Mouse (Mus musculus): ENCODE measurements at regions not wholly inside any gene's neighbourhood (a gene's known extent, or its start where the extent isn't known, plus 50 kb on each side); places are given as distances from the start of the nearest gene placed in this dataset.

GRCm38 (mm10) chr4:4708261-4708660 is 84.9 kb downstream of the Impad1 start:
- H3K36me3 ChIP-seq = no peaks in the 10 kb centered on the region
- H3K27ac ChIP-seq = no peak overlapping the region
- no peaks in the 10 kb centered on the region for H3K9me3 ChIP-seq
- no peak overlapping the region for H3K9ac ChIP-seq
- no peak for ATAC-seq (ENCODE audit: insufficient number of reproducible peaks, low FRiP score, low TSS enrichment, low read depth)
- no peak overlapping the region for H3K4me3 ChIP-seq
- 20% methylated on average over 3 of the region's 3 CpGs for WGBS
- no peak overlapping the region for H3K4me2 ChIP-seq
- 0 out of 2 replicates have a peak, but pooled peaks cover 2% of the 10 kb centered on the region for H3K4me1 ChIP-seq
- H3K27me3 ChIP-seq = no peaks in the 10 kb centered on the region

- Histone ChIP-seq H3K4me1 (no peaks in the 10 kb centered on the region), H3K9ac (no peak overlapping the region), H3K9me3 (no peaks in the 10 kb centered on the region), H3K4me3 (no peak overlapping the region), H3K27ac (no peak overlapping the region), H3K27me3 (no peaks in the 10 kb centered on the region), H3K36me3 (no peaks in the 10 kb centered on the region), H3K4me2 (no peak overlapping the region)
- WGBS = 86% methylated on average over 2 of the region's 2 CpGs
- ATAC-seq (ENCODE audit: insufficient number of reproducible peaks, low FRiP score, low TSS enrichment, low read depth) = no peak
These were observed 94.1 kb downstream of the Impad1 start for GRCm38 (mm10) chr4:4699102-4699501.

GRCm38 (mm10) chr4:4695413-4695812 is 97.7 kb downstream of the Impad1 start:
- H3K4me1 ChIP-seq = no peaks in the 10 kb centered on the region
- no peak overlapping the region for H3K4me2 ChIP-seq
- no peaks in the 10 kb centered on the region for H3K9me3 ChIP-seq
- WGBS = 81% methylated on average over 1 of the region's 1 CpGs
- H3K36me3 ChIP-seq = no peaks in the 10 kb centered on the region
- H3K9ac ChIP-seq = no peak overlapping the region
- no peak overlapping the region for H3K27ac ChIP-seq
- no peak for ATAC-seq (ENCODE audit: insufficient number of reproducible peaks, low FRiP score, low TSS enrichment, low read depth)
- H3K27me3 ChIP-seq = no peaks in the 10 kb centered on the region
- no peak overlapping the region for H3K4me3 ChIP-seq

GRCm38 (mm10) chr4:4686920-4687319 is 106.2 kb downstream of the Impad1 start:
- Histone ChIP-seq H3K4me3 (no peak overlapping the region), H3K9me3 (no peaks in the 10 kb centered on the region), H3K36me3 (no peaks in the 10 kb centered on the region), H3K27me3 (no peaks in the 10 kb centered on the region), H3K4me2 (no peak overlapping the region), H3K9ac (no peak overlapping the region), H3K27ac (no peak overlapping the region), H3K4me1 (no peaks in the 10 kb centered on the region)
- no peak for ATAC-seq (ENCODE audit: insufficient number of reproducible peaks, low FRiP score, low TSS enrichment, low read depth)
- 12% methylated on average over 4 of the region's 4 CpGs for WGBS

- no peak for ATAC-seq (ENCODE audit: insufficient number of reproducible peaks, low FRiP score, low TSS enrichment, low read depth)
- H3K27ac ChIP-seq = no peak overlapping the region
- no peak overlapping the region for H3K4me2 ChIP-seq
- no peaks in the 10 kb centered on the region for H3K36me3 ChIP-seq
- no peaks in the 10 kb centered on the region for H3K4me1 ChIP-seq
- no peaks in the 10 kb centered on the region for H3K27me3 ChIP-seq
- H3K9me3 ChIP-seq = no peaks in the 10 kb centered on the region
- no peak overlapping the region for H3K4me3 ChIP-seq
- H3K9ac ChIP-seq = no peak overlapping the region
These were observed 118.5 kb downstream of the Impad1 start for GRCm38 (mm10) chr4:4674607-4675006.

GRCm38 (mm10) chr4:4650251-4650650 is 142.9 kb downstream of the Impad1 start:
- Histone ChIP-seq H3K9me3 (no peaks in the 10 kb centered on the region), H3K4me2 (no peak overlapping the region), H3K9ac (no peak overlapping the region), H3K4me3 (no peak overlapping the region), H3K27me3 (no peaks in the 10 kb centered on the region), H3K4me1 (no peaks in the 10 kb centered on the region), H3K36me3 (no peaks in the 10 kb centered on the region), H3K27ac (no peak overlapping the region)
- 20% methylated on average over 1 of the region's 1 CpGs for whole genome bisulfite sequencing
- no peak for ATAC-seq (ENCODE audit: insufficient number of reproducible peaks, low FRiP score, low TSS enrichment, low read depth)

- WGBS = 74% methylated on average over 1 of the region's 1 CpGs
- Histone ChIP-seq H3K36me3 (no peaks in the 10 kb centered on the region), H3K4me2 (no peak overlapping the region), H3K9me3 (no peaks in the 10 kb centered on the region), H3K4me3 (no peak overlapping the region), H3K27me3 (no peaks in the 10 kb centered on the region), H3K4me1 (no peaks in the 10 kb centered on the region), H3K9ac (no peak overlapping the region), H3K27ac (no peak overlapping the region)
- ATAC-seq (ENCODE audit: insufficient number of reproducible peaks, low FRiP score, low TSS enrichment, low read depth) = no peak
These were observed 147.9 kb downstream of the Impad1 start for GRCm38 (mm10) chr4:4645264-4645663.

- no peaks in the 10 kb centered on the region for H3K27me3 ChIP-seq
- H3K9ac ChIP-seq = no peak overlapping the region
- peaks cover 18% of the 10 kb centered on the region for H3K4me1 ChIP-seq
- ATAC-seq (ENCODE audit: insufficient number of reproducible peaks, low FRiP score, low TSS enrichment, low read depth) = no peak
- no peak overlapping the region for H3K4me3 ChIP-seq
- no peak overlapping the region for H3K27ac ChIP-seq
- H3K9me3 ChIP-seq = no peaks in the 10 kb centered on the region
- H3K4me2 ChIP-seq = no peak overlapping the region
- no peaks in the 10 kb centered on the region for H3K36me3 ChIP-seq
These were observed 156.9 kb downstream of the Impad1 start for GRCm38 (mm10) chr4:4636258-4636657.

GRCm38 (mm10) chr4:4635856-4636255 is 157.3 kb downstream of the Impad1 start:
- no peak for ATAC-seq (ENCODE audit: insufficient number of reproducible peaks, low FRiP score, low TSS enrichment, low read depth)
- no peak overlapping the region for H3K4me2 ChIP-seq
- WGBS = 13% methylated on average over 1 of the region's 1 CpGs

GRCm38 (mm10) chr4:4635338-4635737 is 157.8 kb downstream of the Impad1 start:
- H3K9ac ChIP-seq = no peak overlapping the region
- H3K4me2 ChIP-seq = no peak overlapping the region
- H3K27me3 ChIP-seq = no peaks in the 10 kb centered on the region
- no peak for ATAC-seq (ENCODE audit: insufficient number of reproducible peaks, low FRiP score, low TSS enrichment, low read depth)
- H3K36me3 ChIP-seq = no peaks in the 10 kb centered on the region
- no peak overlapping the region for H3K4me3 ChIP-seq
- H3K27ac ChIP-seq = peak overlapping the region; percentile 50; the same call in 1 of the 2 replicates
- H3K9me3 ChIP-seq = no peaks in the 10 kb centered on the region
- WGBS = 7% methylated on average over 6 of the region's 6 CpGs
- H3K4me1 ChIP-seq = peaks cover 18% of the 10 kb centered on the region

More at GRCm38 (mm10) chr4:4635856-4636255, 157.3 kb downstream of the Impad1 start:
- no peak overlapping the region for H3K27ac ChIP-seq
- no peaks in the 10 kb centered on the region for H3K27me3 ChIP-seq
- no peaks in the 10 kb centered on the region for H3K9me3 ChIP-seq
- H3K4me3 ChIP-seq = no peak overlapping the region
- no peaks in the 10 kb centered on the region for H3K36me3 ChIP-seq
- H3K4me1 ChIP-seq = peaks cover 18% of the 10 kb centered on the region
- no peak overlapping the region for H3K9ac ChIP-seq

- Histone ChIP-seq H3K27ac (no peak overlapping the region), H3K36me3 (no peaks in the 10 kb centered on the region), H3K9me3 (no peaks in the 10 kb centered on the region), H3K9ac (no peak overlapping the region), H3K4me3 (no peak overlapping the region), H3K27me3 (no peaks in the 10 kb centered on the region), H3K4me2 (no peak overlapping the region), H3K4me1 (peaks cover 18% of the 10 kb centered on the region)
- 8% methylated on average over 3 of the region's 3 CpGs for WGBS
- no peak for ATAC-seq (ENCODE audit: insufficient number of reproducible peaks, low FRiP score, low TSS enrichment, low read depth)
These were observed 158.5 kb downstream of the Impad1 start for GRCm38 (mm10) chr4:4634646-4635045.

GRCm38 (mm10) chr4:4630750-4631149 is 162.4 kb downstream of the Impad1 start:
- H3K4me3 ChIP-seq = no peak overlapping the region
- H3K36me3 ChIP-seq = no peaks in the 10 kb centered on the region
- H3K27me3 ChIP-seq = no peaks in the 10 kb centered on the region
- H3K27ac ChIP-seq = no peak overlapping the region
- no peak overlapping the region for H3K4me2 ChIP-seq
- H3K9ac ChIP-seq = no peak overlapping the region
- 38% methylated on average over 2 of the region's 2 CpGs for WGBS
- ATAC-seq (ENCODE audit: insufficient number of reproducible peaks, low FRiP score, low TSS enrichment, low read depth) = no peak
- H3K9me3 ChIP-seq = no peaks in the 10 kb centered on the region
- peaks cover 12% of the 10 kb centered on the region for H3K4me1 ChIP-seq

GRCm38 (mm10) chr4:4629251-4629650 is 163.9 kb downstream of the Impad1 start:
- ATAC-seq (ENCODE audit: insufficient number of reproducible peaks, low FRiP score, low TSS enrichment, low read depth) = no peak
- 0 out of 2 replicates have a peak, but pooled peaks cover 2% of the 10 kb centered on the region for H3K4me1 ChIP-seq
- H3K27ac ChIP-seq = no peak overlapping the region
- no peak overlapping the region for H3K4me2 ChIP-seq
- no peaks in the 10 kb centered on the region for H3K9me3 ChIP-seq
- H3K27me3 ChIP-seq = no peaks in the 10 kb centered on the region
- H3K4me3 ChIP-seq = no peak overlapping the region
- no peaks in the 10 kb centered on the region for H3K36me3 ChIP-seq
- H3K9ac ChIP-seq = no peak overlapping the region
- WGBS = 12% methylated on average over 1 of the region's 1 CpGs
